Mouse (Mus musculus) lung, postnatal 14 days (tissue): Measurements from ENCODE around the gene Arhgef10l.

Experiments used
- DNase-seq: peaks from one replicate; pipeline ENCODE4 v3.0.0; 2021

Arhgef10l gene

GRCm38 (mm10) chr4:140656529-140656928 lies 9.3 kb downstream of the Arhgef10l start:
- DNase-seq = no peak

GRCm38 (mm10) chr4:140654798-140655197 lies 11.0 kb downstream of the Arhgef10l start:
- DNase-seq = no peak

- no peak for DNase-seq
These were observed 11.8 kb downstream of the Arhgef10l start for GRCm38 (mm10) chr4:140653835-140654583.

DNA sequence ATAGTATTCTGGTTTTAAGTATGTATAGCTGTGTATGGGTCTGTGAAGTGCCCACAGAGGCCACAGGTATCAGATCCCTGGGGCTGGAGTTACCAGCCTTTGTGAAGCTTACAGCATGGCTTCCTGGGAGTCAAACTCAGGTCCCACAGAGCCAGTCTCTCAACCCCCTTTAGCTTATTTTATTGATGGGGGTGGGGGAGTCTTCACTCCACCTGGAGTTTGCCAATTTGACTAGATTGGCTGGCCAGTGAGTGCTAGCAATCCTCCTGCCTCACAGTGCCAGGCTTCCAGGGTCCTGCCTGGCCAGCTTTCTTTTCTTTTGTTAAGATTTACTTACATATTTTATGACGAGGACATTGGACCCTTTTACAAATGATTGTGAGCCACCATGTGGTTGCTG lies 16.1 kb downstream of the Arhgef10l start:
- DNase-seq = no peak

DNA sequence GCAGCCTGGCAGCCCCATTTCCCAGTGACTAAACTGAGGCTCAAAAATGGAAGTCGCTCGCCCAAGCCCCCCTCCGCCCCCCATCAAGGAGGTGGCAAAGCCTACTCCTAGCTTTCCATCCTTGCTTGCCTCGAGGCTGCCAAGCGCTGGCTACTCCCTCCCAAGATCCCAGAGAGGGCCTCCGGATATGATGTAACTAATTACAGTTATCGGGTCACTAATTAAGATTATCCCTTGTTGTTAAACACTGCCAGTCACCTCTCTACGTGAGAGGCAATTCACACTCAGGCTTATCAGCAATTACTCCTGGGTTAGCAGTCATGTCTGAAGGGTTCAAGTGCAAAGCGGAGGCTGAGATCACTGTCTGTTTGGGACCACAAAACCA lies 16.6 kb downstream of the Arhgef10l start:
- DNase-seq = no peak

DNA sequence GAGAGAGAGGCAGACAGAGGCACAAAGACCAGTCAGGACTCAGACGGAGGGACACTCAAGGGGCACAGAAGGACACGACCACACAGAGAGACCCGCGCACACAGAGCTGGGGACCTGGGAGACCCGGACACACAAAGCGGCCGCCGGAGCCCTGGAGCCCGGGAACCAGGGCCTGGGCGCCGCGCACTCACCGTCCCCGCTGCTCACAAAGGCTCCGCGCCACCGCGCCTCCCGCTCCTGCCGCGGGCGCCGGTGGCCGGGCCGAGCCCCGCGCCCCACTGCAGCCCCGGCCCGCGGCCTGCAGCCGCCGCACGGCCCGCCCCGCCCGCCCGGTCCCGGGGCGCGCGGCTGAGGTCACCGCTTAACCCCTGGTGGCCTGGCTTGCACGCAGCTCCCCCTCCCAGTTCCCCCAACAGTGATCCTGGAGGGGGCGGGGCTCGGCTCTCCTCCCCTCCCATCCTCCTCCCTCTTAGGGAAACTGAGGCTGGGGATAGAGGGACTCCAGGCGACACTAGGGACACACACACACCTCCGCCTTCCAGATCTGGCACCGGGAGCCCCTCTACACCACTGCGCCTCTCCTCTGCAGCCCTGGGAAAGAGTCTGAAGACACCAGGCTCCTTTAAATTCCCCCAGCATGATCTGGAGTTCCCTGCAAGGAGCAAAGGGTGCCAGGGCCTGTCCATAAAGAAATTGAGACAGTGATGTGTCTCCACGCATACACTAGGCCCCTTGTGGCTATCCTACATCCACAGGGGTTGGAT lies 17.2 kb downstream of the Arhgef10l start:
- DNase-seq = peak; percentile 48

DNA sequence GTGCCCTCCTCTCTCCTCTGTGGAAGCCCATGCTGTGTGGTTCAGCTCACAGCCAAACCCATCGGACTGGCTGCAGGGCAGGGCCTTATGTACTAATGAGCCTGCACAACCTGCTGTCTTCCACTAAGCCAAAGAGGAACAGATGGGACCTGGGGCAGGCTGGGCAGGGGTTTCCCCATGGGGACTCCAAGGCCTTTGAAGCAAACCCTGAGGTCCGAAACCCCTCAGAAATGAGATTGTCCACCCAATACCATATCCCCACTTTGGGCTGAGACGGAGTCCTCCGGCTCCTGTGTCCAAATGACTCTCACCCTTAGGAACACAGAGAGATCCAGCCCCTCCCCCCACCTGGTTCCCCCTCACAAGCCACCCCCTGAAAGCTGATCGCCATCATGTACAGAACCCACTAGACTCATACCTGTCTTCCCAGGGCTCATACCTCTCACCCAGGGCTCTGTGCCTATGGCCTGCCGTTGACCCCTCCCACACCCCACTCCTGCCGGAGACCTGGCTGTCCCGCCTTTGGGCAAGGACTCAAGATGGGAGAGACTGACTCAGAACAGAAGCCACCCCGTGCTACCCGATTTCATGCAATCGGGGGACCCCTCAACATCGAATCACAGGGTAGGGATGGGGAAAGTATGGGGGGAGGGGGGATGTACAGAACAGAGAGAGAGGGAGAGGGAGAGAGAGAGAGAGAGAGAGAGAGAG lies 17.9 kb downstream of the Arhgef10l start:
- no peak for DNase-seq

- DNase-seq = no peak
These were observed 20.2 kb downstream of the Arhgef10l start for GRCm38 (mm10) chr4:140645638-140646037.

DNA sequence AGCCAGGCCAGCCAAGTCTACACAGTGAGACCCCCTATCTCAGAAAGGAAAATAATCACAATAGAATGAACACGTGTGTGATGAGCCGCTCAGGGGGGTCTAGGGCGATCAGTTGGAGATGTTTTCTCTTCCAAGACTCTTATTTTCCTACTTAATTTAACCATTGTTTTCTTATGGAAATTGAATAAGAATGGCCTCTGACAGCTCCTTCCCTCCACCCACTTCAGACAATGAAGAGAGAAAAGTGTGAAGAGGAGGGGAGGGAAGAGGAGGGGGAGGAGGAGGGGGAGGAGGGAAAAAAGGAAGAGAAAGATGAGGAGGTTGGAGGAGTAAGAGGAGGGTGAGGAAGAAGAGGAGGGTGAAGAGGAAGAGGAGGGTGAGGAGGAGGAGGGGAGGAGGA lies 21.1 kb downstream of the Arhgef10l start:
- DNase-seq = no peak

GRCm38 (mm10) chr4:140644276-140644675 lies 21.5 kb downstream of the Arhgef10l start:
- no peak for DNase-seq

DNA sequence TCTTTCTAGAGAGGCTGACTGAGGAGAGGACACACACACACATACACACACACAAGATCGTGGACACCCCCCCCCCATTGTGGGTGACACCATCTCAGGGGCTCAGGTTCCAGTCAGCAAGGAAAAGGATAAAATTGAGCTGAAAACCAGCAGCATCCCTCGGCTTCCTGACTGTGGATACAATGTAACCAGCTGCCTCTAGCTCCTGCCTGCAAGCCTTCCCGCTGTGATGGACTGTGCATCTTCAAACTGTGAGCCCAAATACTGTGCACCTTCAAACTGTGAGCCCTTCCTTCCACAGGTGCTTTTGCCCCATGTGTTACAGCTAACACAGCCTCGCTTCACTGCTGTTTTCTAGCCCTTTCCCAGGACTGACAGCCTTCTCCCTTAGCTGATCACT lies 23.4 kb downstream of the Arhgef10l start:
- no peak for DNase-seq

GRCm38 (mm10) chr4:140641414-140641918 lies 24.3 kb downstream of the Arhgef10l start:
- DNase-seq = no peak

DNA sequence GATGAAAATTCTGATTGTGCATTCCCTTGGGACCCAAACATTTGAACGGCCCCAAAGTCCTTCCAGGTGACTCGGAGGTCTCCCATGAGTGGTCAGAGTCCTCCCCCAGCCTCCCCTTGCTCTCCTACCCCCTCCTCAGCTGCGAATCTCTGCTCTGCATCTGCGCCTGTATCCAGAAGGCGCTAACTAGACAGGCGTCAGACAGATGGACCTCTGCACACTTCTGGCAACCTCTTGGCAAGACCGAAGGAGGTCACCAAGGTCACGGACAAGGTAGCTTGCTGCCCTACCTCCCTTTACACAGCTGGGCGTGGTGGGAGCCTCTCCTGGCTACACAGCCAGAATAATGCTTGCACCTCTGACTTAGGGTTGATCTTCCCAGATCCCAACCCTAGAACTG lies 25.1 kb downstream of the Arhgef10l start:
- DNase-seq = no peak

DNA sequence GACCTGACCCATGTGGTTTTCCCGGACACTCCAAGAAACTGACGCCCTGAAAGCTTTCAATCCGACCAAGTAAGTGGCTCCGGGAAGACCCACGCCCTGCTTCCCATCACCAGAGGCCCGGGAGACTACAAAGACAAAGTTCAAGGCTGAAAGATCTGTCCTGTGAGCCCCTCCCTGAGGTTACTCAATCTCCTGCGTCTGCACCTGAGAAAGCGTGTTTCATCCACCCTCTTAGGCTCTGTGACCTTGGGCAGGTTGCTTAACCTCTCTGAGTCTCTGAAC lies 25.6 kb downstream of the Arhgef10l start:
- no peak for DNase-seq

DNA sequence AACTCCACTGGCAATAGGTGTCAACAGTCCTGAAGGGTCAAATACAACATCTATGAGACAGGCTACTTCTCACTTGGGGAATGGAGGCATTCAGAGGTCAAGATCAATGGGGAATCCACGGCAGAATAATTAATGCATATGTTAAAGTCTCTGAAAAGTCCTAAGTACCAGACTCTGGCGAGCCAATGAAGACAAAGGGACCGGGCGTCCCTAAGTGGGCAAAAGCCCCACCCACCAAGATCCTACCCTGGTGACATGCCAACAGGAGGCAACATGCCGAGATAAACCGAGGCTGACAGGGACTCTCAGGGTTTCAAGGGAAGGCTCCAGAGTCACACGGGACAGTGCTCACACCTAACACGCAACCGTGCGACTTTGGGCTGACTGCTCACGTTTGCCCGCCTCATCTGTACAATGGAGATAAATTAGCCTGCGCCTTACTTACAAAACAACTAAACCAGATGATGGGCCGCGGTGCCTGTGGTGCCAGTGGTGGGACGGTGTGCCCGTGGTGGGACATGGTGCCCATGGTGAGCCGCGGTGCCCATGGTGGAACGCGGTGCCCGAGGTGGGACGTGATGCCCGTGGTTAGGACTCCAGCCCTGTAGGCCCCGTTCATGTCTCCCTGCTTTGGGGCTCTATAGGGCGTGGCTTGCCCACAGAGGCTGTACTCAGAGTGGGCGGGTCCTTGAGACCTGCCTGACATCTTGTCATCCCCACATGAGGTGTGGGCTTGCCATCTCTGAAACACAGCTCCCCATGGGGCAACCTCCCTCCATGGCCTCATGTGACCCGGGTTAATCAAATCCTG lies 26.2 kb downstream of the Arhgef10l start:
- DNase-seq = no peak

DNA sequence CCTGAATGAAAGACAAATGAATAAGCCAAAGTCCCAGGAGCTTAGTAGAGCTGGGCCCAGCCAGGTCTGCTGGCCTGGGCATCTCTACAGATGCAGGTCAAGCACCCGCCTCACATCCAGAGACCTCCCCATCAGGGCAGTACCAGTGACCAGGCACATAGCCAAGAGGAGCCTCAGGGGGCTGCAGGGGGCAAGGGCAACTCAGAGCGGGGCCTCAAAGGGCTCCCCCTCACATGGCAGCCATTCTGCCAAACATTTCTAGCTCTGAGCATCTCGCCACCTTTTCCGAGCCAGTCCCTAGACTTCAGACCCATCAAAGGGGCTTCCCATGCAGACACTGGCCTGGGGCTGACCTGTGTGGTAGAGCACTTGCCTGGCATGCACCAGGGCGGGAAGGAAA lies 27.2 kb downstream of the Arhgef10l start:
- DNase-seq = no peak

DNA sequence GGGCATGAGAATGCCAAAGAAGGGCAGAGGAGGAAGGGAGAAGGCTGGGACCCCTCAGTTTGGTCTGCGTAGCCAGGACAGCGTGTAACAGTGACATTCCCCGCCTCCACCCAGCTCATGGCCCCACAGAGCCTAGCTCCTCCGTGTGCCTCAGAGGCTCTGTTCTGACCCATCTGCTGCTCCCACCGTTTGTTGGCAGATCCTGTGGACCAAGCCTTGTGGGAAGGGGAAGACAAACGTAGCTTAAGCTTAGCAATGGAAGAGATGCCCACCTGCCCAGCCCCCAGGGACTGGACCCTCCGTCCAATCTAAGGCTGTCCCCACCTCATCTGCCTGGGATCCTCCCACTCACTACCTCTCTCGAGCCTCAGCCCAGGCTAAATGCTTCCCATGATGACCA lies 28.5 kb downstream of the Arhgef10l start:
- DNase-seq = no peak

GRCm38 (mm10) chr4:140636312-140636996 lies 29.4 kb downstream of the Arhgef10l start:
- DNase-seq = no peak

DNA sequence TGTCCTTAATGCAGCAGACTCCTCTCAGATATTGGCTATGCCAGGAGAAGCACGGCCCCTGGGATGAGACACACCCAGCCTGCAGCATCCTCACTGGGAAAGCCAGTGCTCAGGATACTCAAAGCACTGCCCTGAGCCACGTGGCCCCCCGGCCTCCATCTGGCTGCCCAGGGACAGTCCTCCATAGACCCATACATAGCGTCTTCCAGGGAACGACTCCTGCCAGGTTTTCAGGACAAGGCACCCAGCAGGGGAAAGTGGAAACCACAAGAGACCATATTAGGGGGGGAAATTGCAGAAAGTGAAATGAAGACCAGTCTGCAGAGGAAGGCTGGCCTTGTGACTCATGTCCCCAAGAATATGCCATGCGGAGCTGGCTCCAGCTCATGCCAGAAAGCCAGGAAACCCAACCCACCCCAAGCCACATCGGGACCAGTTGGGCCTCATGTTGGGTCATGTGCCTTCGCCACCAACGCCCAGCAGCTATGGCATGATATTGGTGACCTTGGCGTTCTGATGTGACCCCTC lies 30.9 kb downstream of the Arhgef10l start:
- DNase-seq = no peak

DNA sequence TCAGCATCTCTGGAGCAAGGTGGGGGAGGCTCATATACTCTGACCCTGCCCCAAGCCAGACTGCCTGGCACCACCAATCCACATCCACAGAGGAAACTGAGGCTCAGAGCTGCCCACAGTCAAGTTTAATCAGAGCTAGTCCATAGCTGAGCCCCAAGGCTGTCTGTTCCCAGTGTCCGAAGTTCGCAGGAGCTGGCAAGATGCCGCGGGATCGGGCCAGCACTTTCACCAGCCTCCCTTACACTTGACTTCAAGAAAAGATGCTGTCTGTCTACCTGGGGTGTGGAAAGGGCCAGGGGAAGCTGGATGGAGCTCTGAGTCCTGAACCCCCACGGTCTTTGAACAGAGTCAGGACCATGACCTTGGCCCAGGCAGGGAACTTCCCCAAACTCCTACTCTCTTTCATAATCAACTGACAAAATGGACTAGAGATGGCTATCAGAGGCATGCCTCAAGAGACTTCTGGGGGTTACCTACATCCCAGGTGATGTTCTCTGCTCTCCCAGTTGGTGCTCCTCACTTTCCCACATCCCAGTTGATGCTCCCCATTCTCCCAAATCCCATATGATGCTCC lies 34.4 kb downstream of the Arhgef10l start:
- DNase-seq = no peak

GRCm38 (mm10) chr4:140630651-140631241 lies 35.1 kb downstream of the Arhgef10l start:
- peak; percentile 51 for DNase-seq
